Mouse (Mus musculus): ENCODE data around the gene Napepld.
"Not testable (repeated sequence)": the region's sequence is repeated elsewhere in the genome, so short reads cannot be mapped to it uniquely, and the experiment has no call there.

The Napepld gene

DNA sequence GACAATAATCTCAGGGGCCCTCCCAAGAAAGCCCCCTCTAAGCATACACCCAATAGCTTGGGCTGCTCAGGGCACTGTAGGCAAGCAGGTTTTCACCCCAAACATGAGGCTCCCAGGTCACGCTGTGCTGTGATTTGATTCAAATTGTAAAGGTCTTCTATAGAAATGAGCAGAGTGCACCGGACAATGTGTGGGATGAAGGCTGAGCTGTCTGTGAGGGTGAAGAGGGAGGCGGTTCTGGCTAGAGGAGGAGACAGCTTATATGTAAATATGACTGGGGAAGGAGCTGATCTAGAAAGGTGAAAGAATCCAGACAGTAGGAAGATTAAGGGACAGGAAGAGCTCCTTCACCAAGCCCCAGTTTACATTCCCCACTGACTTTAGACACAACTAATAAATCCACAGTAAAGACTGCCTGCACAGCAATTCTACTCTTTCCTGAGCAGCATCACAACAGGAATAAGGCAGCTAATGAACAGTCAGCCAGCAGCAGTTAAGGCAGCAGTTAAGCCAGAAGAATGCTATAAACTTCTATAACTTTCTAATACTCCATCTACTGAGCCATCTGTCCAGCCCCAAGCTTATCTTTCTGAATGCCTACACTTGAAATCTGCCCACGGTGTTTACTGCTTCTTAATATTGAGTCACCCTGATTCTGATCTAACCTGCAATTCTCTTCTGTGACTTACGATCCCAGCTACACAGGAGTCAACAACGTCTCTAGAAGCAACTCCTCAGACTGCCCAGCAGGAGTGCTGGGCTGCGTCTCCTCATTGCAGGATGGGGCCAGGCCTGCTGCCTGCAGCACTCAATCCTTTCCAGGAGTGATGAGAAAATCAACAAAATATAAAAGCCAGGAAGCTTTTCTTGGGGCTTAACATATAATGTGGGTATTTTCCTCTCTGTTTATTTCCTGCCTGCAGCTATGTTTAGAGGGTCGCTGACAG lies 33.7 kb downstream of the Napepld start:
- DNase-seq (ENCODE audit: low spot score), result no peak

DNA sequence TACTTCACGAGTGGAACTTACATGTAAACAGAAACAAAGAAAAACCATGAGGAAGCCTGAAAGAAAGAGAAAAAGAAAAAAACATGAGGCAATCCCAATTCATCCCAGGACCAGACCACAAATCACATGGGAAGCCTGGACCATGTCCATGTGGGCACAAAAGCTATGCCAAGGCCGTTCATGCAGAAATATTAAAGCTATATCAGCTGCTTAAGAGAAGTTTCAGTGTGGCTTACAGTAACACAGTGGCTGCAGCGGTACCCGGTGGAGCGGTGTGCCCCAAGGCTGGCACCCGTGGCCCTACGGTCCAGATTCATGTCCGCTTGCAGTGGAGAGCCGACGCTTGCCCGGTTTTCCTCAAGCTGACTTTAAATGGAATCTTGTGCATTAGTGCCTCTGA lies 38.1 kb downstream of the Napepld start:
- DNase-seq (ENCODE audit: low spot score), result no peak

GRCm38 (mm10) chr5:21660850-21661249 lies 40.3 kb downstream of the Napepld start:
- no peak for DNase-seq (ENCODE audit: low spot score)

GRCm38 (mm10) chr5:21658623-21659395 lies 42.4 kb downstream of the Napepld start:
- DNase-seq (ENCODE audit: low spot score), result peak; percentile 63

DNA sequence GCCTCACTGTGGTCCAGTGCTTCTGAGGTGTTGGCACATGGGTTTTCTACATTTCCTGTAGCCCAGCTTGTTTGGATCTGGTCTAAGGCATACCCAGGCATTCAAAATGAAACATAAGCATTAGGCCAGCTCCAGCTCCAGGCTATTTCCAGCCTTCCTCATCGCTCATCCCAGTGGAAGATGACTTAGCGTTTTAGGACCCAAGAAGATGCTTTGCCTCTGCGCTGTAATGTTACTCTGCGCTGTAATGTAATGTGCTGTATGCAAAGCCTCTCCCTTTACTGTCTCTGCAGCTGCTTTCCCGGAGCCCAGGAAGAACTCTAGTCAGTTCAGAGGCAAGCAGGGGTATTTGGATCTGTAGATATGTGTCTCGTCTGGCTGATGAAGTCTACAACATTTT lies 43.2 kb downstream of the Napepld start:
- DNase-seq (ENCODE audit: low spot score), result no peak

GRCm38 (mm10) chr5:21656912-21657311 lies 44.3 kb downstream of the Napepld start:
- no peak for DNase-seq (ENCODE audit: low spot score)

- DNase-seq (ENCODE audit: low spot score), result no peak
These were observed 49.1 kb downstream of the Napepld start for GRCm38 (mm10) chr5:21651885-21652612.

- DNase-seq (ENCODE audit: low spot score), result no peak
These were observed 50.5 kb downstream of the Napepld start for GRCm38 (mm10) chr5:21650736-21651135.

DNA sequence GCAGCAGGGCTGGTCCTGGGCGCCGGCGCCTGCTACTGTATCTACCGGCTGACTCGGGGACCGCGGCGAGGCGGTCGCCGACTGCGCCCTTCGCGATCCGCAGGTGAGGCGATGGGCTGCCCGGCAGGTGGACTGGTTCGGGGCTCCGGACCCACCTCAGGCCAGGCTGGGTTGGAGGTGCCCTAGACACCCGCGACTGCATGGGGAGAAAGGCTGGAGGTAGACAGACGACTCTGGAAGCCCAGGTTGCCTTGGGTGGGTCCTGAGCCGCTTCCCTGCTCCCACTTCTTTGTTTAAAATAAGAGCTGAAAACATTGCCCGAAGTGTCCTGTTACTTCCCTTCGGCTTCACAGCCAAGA lies 55.1 kb downstream of the Napepld start:
- no peak for DNase-seq (ENCODE audit: low spot score)

DNA sequence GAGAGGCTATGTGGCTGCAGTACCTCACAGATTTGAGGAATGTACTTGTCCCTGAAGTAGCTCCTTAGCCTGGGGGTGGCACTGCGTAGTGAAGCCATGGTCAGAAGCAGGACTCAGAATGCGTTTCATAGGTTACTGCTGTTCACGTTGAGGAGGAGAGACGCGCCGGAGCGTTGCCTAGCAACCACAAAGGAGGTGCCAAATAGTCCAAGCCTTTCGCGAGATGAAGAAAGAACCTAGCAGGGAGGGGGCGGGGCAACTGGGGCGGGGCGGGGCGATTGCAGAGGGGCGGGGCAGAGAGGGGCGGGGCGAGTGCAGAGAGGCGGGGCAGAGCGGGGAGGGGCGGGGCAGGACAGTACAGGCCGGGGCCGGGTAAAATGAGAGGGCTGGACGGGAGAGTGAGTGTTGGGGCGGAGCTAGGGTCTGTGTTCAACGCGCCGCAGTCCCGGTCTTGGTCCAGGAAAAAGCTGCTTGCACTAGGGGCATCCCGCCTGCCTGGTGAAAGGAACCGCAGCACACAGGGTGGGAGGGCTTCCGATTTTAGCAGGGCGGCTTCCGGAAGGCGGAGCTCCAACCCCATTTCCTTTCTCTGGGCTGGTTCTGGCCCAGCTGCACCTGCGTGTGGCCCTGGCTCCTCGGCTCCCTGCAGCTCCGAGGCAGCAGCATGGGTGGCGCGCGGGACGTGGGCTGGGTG lies 55.6 kb downstream of the Napepld start, which contains the start of the genes Fbxl13 and Armc10:
Fbxl13 (minus strand) TSS at position 196 of the 694 bp plus-strand sequence.
Armc10 (plus strand) TSS at position 375 of the 694 bp plus-strand sequence.
- peak; percentile 71 for DNase-seq (ENCODE audit: low spot score)

DNA sequence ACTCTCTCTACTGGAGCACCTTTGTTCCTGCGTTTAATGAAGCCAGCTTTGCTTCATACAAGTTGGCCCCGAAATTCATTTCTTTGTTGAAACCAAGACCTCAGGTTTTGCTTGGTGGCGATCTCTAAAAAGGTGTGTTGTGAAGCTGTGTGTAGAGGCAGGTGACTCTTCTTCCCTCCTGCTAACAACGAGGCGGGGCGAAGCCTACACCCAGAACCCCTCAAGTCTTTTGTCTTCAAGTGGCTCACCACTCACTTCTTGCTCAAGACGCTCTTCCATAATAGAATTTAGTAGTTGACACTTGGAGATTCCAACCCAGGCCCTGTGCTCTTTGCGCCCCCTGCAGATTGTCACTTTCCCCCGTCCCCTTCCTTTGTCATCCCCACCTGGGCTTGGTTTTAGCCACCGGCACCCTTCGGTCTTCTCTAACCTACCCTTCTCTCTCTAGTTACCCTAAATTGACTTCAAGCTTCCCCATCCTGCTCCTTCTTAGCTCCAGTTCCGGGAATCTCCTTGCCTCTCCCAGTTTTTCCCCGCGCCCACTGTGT lies 56.2 kb downstream of the Napepld start:
- DNase-seq (ENCODE audit: low spot score), result no peak

- no peak for DNase-seq (ENCODE audit: low spot score)
These were observed 57.6 kb downstream of the Napepld start for GRCm38 (mm10) chr5:21643606-21644005.

- peak; percentile 39 for DNase-seq (ENCODE audit: low spot score)
These were observed 60.2 kb downstream of the Napepld start for GRCm38 (mm10) chr5:21640961-21641360.

DNA sequence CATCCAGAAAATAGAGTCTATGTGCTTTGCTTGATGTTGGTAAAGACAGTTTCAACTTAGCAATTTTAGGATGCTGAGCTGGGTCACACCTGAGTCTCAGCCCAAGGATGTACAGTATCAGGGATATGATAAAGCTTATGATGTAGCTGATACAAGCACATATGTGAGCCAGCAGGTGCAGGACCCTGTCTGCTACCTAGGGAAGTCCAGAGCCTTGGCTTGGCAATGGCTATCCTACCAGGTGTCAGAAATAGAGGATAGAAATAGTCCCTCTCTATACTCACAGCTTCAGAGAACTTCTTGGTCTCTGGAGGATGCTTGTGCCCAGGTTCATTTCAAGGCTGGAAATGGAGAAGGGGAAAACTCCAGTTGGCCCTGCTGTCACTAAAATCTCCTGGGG lies 75.3 kb downstream of the Napepld start:
- DNase-seq (ENCODE audit: low spot score), result no peak

DNA sequence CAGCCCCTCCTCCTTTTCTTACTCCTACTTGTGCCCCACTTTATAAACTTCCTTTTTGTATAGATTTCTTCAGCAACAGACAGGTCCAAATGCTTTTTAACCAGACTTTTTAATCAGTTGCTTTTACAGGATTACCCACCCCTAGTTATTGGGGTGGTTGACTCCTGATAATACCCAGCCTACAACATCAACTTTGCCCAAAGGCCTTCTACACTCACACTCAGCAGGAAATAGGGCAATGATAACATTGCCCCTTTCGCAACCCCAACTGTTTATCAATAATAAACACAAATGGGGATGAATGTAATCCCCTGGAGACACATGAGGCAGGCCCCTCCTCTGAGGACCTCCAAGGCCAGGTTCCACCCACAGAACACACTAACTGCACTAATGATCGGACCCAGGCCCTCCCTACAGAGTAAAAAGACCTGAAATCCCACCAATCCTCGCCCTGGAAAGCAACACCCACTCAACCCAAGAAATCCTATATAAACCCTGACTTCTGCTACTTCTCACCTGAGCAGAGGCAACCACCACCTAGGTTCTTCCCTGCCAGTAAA lies 84.7 kb downstream of the Napepld start:
- DNase-seq (ENCODE audit: low spot score), result no peak

- DNase-seq (ENCODE audit: low spot score), result not testable (repeated sequence)
These were observed 86.9 kb downstream of the Napepld start for GRCm38 (mm10) chr5:21614299-21614698.
